Mouse (Mus musculus): Measurements from ENCODE around the gene Ankle2.

DNA sequence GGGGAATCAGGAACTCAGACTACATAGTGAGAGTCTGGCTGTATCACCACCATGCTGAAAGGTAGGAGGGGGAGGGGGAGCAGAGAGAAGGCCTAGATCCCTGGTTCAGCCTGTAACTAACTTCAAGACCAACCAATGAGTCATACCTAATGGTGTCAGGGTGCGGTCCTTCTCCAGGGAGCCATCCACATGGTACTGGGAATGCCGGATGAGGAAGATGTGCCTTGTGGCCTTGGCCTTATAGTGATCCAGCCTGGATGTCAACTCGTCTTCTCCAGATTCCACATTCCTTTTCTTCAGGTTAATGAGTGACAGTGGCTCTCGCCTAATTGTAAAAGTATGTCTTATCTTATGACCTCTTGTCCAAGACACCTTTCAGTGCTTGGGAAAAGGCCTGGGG is 36.1 kb downstream of the Ankle2 start:
- TF ChIP-seq CTCF (IDR thresholded peaks at IDR 0.05; ENCODE audit: control insufficient read depth, insufficient read depth, low read length) (no peak), POLR2A (IDR thresholded peaks at IDR 0.05; ENCODE audit: borderline replicate concordance, control insufficient read depth, low read depth, low read length) (no peak)
